Comparison of ENCODE assay signal across 8 mouse cellular contexts in the genomic region with DNA sequence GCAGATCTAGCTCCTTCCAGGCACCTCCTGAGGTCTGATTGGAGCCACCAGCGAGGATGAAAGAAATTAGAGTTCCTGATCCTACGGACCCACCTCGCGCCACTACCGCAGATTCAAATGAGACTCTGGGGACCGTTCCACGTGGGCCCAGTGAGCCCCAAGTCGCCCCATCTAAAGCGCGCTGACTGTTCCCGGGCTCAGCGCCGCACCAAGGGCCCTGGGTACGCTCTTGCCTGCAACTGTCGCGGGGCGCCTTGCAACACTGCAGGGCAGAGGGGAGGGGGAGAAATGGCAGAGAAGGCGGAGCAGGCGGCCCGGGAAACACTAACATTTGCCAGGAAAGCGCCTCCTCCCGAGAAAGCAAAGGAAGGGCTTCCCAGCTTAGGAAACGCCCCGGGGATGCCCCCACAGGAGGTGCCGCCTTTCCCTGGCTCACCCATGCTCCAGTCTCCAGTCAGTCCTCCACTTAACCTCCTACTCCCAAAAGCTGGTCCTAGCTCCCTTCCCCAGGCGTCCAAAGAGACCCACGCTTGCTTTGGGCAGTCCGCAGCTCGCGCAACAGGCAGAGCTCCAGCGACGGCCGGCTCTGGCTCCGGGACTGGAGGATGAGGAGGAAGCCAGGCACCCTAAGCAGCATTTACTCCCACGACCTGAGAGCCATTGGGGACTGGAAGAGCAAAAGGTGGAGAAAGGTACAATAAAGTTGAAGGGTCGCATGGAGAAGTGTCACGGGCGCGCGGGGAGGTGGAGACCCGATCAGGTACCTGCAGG. TPM values are rescaled to one million over a fixed set of nuclear protein-coding genes. Genes with fewer than 3 reads are reported as not detected.
DNase-seq lines count a peak whose midpoint lies in the region; ATAC-seq and TF ChIP-seq lines count a peak whose summit lies in the region.

No protein-coding gene starts in this region.

- DNase-seq in adrenal gland, adult (ENCODE audit: inconsistent age in 2 of 2, low spot score in 1 of 2) = peak; percentile 41 to 84
- DNase-seq in embryo, embryonic 9.5 days (ENCODE audit: extremely low spot score) = peak; percentile 70
- peak; percentile 97 for DNase-seq in heart, adult 11 months
- peak; percentile 69 for DNase-seq in limb, embryonic 11.5 days (ENCODE audit: low spot score)
- no peak for DNase-seq in B cell, adult 2 months

- no peaks in the 10 kb centered on the region for H3K36me3 ChIP-seq in intestine, postnatal 0 days (ENCODE audit: control insufficient read depth, insufficient read depth)
- H3K36me3 ChIP-seq in limb, embryonic 11.5 days (ENCODE audit: control insufficient read depth, insufficient read depth, low read length) = no peaks in the 10 kb centered on the region
- no peaks in the 10 kb centered on the region for H3K36me3 ChIP-seq in midbrain, embryonic 12.5 days
- H3K36me3 ChIP-seq in stomach, embryonic 15.5 days = no peaks in the 10 kb centered on the region

- H3K4me1 ChIP-seq in intestine, postnatal 0 days (replicated peaks; ENCODE audit: control insufficient read depth, insufficient read depth, low read length) = no peaks in the 10 kb centered on the region
- H3K4me1 ChIP-seq in limb, embryonic 11.5 days (ENCODE audit: control insufficient read depth, insufficient read depth, low read length) = peaks cover 4% of the 10 kb centered on the region
- H3K4me1 ChIP-seq in midbrain, embryonic 12.5 days = peaks cover 14% of the 10 kb centered on the region
- H3K4me1 ChIP-seq in stomach, embryonic 15.5 days = no peaks in the 10 kb centered on the region

- H3K4me2 ChIP-seq in intestine, postnatal 0 days (replicated peaks; ENCODE audit: low read depth) = peak overlapping the region; percentile 95
- H3K4me2 ChIP-seq in limb, embryonic 11.5 days (ENCODE audit: low read depth, severe bottlenecking) = peak overlapping the region; percentile 93
- H3K4me2 ChIP-seq in midbrain, embryonic 12.5 days (replicated peaks) = peak overlapping the region; percentile 98
- peak overlapping the region; percentile 92 for H3K4me2 ChIP-seq in stomach, embryonic 15.5 days

- peak overlapping the region; percentile 11; the same call in 1 of the 2 replicates for H3K27ac ChIP-seq in intestine, postnatal 0 days (ENCODE audit: low read depth, low read length)
- H3K27ac ChIP-seq in limb, embryonic 11.5 days (replicated peaks; ENCODE audit: low read depth, low read length) = no peak overlapping the region
- H3K27ac ChIP-seq in midbrain, embryonic 12.5 days (replicated peaks) = no peak overlapping the region
- peak overlapping the region; percentile 52; the same call in 1 of the 2 replicates for H3K27ac ChIP-seq in stomach, embryonic 15.5 days

- peak overlapping the region; percentile 49 for H3K4me3 ChIP-seq in intestine, postnatal 0 days (ENCODE audit: low read depth, low read length)
- H3K4me3 ChIP-seq in limb, embryonic 11.5 days (ENCODE audit: low read depth, low read length) = peak overlapping the region; percentile 45
- H3K4me3 ChIP-seq in midbrain, embryonic 12.5 days = peak overlapping the region; percentile 62
- H3K4me3 ChIP-seq in stomach, embryonic 15.5 days (replicated peaks) = peak overlapping the region; percentile 62

- peak; percentile 35; the same call in 1 of the 2 replicates for ATAC-seq in intestine, postnatal 0 days
- ATAC-seq in limb, embryonic 11.5 days (ENCODE audit: insufficient number of reproducible peaks, low FRiP score, low TSS enrichment, low read depth) = peak; percentile 51; the same call in 1 of the 2 replicates
- ATAC-seq in midbrain, embryonic 12.5 days (ENCODE audit: low FRiP score, low read depth) = peak; percentile 70
- peak; percentile 64; the same call in 1 of the 2 replicates for ATAC-seq in stomach, embryonic 15.5 days (ENCODE audit: insufficient read depth, low FRiP score, low read depth)

- H3K9me3 ChIP-seq in intestine, postnatal 0 days (ENCODE audit: control insufficient read depth) = no peaks in the 10 kb centered on the region
- H3K9me3 ChIP-seq in limb, embryonic 11.5 days (ENCODE audit: control insufficient read depth, low read length) = no peaks in the 10 kb centered on the region
- H3K9me3 ChIP-seq in midbrain, embryonic 12.5 days = no peaks in the 10 kb centered on the region
- H3K9me3 ChIP-seq in stomach, embryonic 15.5 days = no peaks in the 10 kb centered on the region

- H3K27me3 ChIP-seq in intestine, postnatal 0 days (replicated peaks; ENCODE audit: control insufficient read depth, insufficient read depth, low read length) = 0 out of 2 replicates have a peak, but pooled peaks cover 16% of the 10 kb centered on the region
- peaks cover 42% of the 10 kb centered on the region for H3K27me3 ChIP-seq in limb, embryonic 11.5 days (ENCODE audit: control insufficient read depth, insufficient read depth, low read length)
- peaks cover 56% of the 10 kb centered on the region for H3K27me3 ChIP-seq in midbrain, embryonic 12.5 days
- peaks cover 15% of the 10 kb centered on the region; the same call in 1 of the 2 replicates for H3K27me3 ChIP-seq in stomach, embryonic 15.5 days (replicated peaks)

- peak overlapping the region; percentile 54 for H3K9ac ChIP-seq in intestine, postnatal 0 days (ENCODE audit: low read depth, low read length)
- H3K9ac ChIP-seq in limb, embryonic 11.5 days (ENCODE audit: low read length) = peak overlapping the region; percentile 47; the same call in 1 of the 2 replicates
- peak overlapping the region; percentile 52 for H3K9ac ChIP-seq in midbrain, embryonic 12.5 days (replicated peaks)
- peak overlapping the region; percentile 33; the same call in 1 of the 2 replicates for H3K9ac ChIP-seq in stomach, embryonic 15.5 days

- no peak for TF ChIP-seq CTCF in intestine, postnatal 0 days (IDR thresholded peaks at IDR 0.05; ENCODE audit: low read depth)

- WGBS in intestine, postnatal 0 days = 0% methylated on average over 40 of the region's 41 CpGs
- WGBS in limb, embryonic 11.5 days = under 1% methylated on average over 41 of the region's 41 CpGs
- under 1% methylated on average over 40 of the region's 41 CpGs for WGBS in midbrain, embryonic 12.5 days
- under 1% methylated on average over 41 of the region's 41 CpGs for WGBS in stomach, embryonic 15.5 days

RNA-seq across cellular contexts. Expression of gene Kcns3, which starts 1.2 kb away (rescaled TPM):
- polyA plus RNA-seq in intestine, postnatal 0 days (2015; fragmentation: Nextera tagmentation; extraction: Ambion mirVana) = 10.4 and 11.8 TPM in 2 replicates
- polyA plus RNA-seq in limb, embryonic 11.5 days (2014; fragmentation: Nextera tagmentation; extraction: Ambion mirVana) = 0.26 and 0.41 TPM in 2 replicates
- 0.38 TPM in 1 of 2 replicates, not detected in the other for polyA plus RNA-seq in midbrain, embryonic 12.5 days (2016; fragmentation: Nextera tagmentation; extraction: Ambion mirVana)
- polyA plus RNA-seq in stomach, embryonic 15.5 days (2015; fragmentation: Nextera tagmentation; extraction: Ambion mirVana) = 8.8 and 8.9 TPM in 2 replicates

RNA-seq across cellular contexts. Expression of gene Msgn1, which starts 59.2 kb away (rescaled TPM):
- polyA plus RNA-seq in intestine, postnatal 0 days (2015; fragmentation: Nextera tagmentation; extraction: Ambion mirVana) = not detected in 2 replicates
- 0.34 TPM in 1 of 2 replicates, not detected in the other for polyA plus RNA-seq in limb, embryonic 11.5 days (2014; fragmentation: Nextera tagmentation; extraction: Ambion mirVana)
- polyA plus RNA-seq in midbrain, embryonic 12.5 days (2016; fragmentation: Nextera tagmentation; extraction: Ambion mirVana) = not detected in 2 replicates
- not detected in 2 replicates for polyA plus RNA-seq in stomach, embryonic 15.5 days (2015; fragmentation: Nextera tagmentation; extraction: Ambion mirVana)

Comparison
In these comparisons a context has a peak if more than half of its experiments do, and no peak if none do; other contexts are left out.
1. DNase-seq: peak in adrenal gland, adult (2 of 2), embryo, embryonic 9.5 days (single experiment), heart, adult 11 months (single experiment) and limb, embryonic 11.5 days (single experiment); none in B cell, adult 2 months (0 of 2).
2. H3K27ac ChIP-seq: peak in intestine, postnatal 0 days (single experiment) and stomach, embryonic 15.5 days (single experiment); none in limb, embryonic 11.5 days (single experiment) and midbrain, embryonic 12.5 days (single experiment).
3. Peak in every context shown above with its lines, with median percentiles within 50 percentile points of each other: ATAC-seq, H3K4me2 ChIP-seq, H3K4me3 ChIP-seq and H3K9ac ChIP-seq.